Mouse (Mus musculus) liver, embryonic 12.5 days (tissue): ENCODE measurements around the gene Asl. TPM values are rescaled to one million over a fixed set of nuclear protein-coding genes. Genes with fewer than 3 reads are reported as not detected.

Source experiments
- ATAC-seq: fragments of 200-750 bp; cut with Nextera tagmentation; 2 replicates; pipeline ENCODE4 v1.8.0; 2017; ENCODE audit warnings: moderate number of reproducible peaks, mild to moderate bottlenecking, moderate library complexity
- H3K27ac ChIP-seq: fragments of 300-500 bp; sonication (generic); 2 replicates; pipeline ENCODE4 v1.5.1; 2016; ENCODE audit warnings: mild to moderate bottlenecking
- H3K27me3 ChIP-seq: fragments of 300-500 bp; sonication (generic); replicated peaks from 2 replicates; pipeline ENCODE4 v1.6.1; 2016; ENCODE audit warnings: mild to moderate bottlenecking, moderate library complexity
- H3K36me3 ChIP-seq: fragments of 300-500 bp; sonication (generic); 2 replicates; pipeline ENCODE4 v1.6.1; 2016; ENCODE audit warnings: mild to moderate bottlenecking, moderate library complexity
- H3K4me1 ChIP-seq: fragments of 300-500 bp; sonication (generic); 2 replicates; pipeline ENCODE4 v1.6.1; 2016
- H3K4me2 ChIP-seq: fragments of 300-500 bp; sonication (generic); 2 replicates; pipeline ENCODE4 v1.6.1; 2016; ENCODE audit warnings: mild to moderate bottlenecking, moderate library complexity
- H3K4me3 ChIP-seq: fragments of 300-500 bp; sonication (generic); 2 replicates; pipeline ENCODE4 v1.5.1; 2016; ENCODE audit warnings: mild to moderate bottlenecking, moderate library complexity
- H3K9ac ChIP-seq: fragments of 300-500 bp; sonication (generic); 2 replicates; pipeline ENCODE4 v1.6.1; 2016; ENCODE audit warnings: mild to moderate bottlenecking, moderate library complexity
- H3K9me3 ChIP-seq: fragments of 300-500 bp; sonication (generic); replicated peaks from 2 replicates; pipeline ENCODE4 v1.6.1; 2016; ENCODE audit warnings: mild to moderate bottlenecking, moderate library complexity
- WGBS: fragments of 180-500 bp; shearing (Covaris S2); methylation state at CpG from one replicate; pipeline ENCODE4 v1.1.7; 2016; ENCODE audit not compliant: insufficient replicate concordance; 5-methylcytosine and 5-hydroxymethylcytosine counted together
- polyA plus RNA-seq: library from polyadenylated mRNA; unstranded; fragments of >200 nt; fragmentation: Nextera tagmentation; extraction: Ambion mirVana; gene quantifications from 2 replicates; pipeline ENCODE4 v1.2.1, GENCODE M21; 2016

The Asl gene
- polyA plus RNA-seq, 1 experiment from 2014 or later, result 41.1 TPM

GRCm38 (mm10) chr5:129974354-129974753, 54.7 kb downstream of the Asl start:
- H3K36me3 ChIP-seq, result peaks cover 42% of the 10 kb centered on the region
- H3K9me3 ChIP-seq, result no peaks in the 10 kb centered on the region
- H3K9ac ChIP-seq, result peak overlapping the region; percentile 60
- no peak overlapping the region for H3K4me3 ChIP-seq
- ATAC-seq, result peak; percentile 8; the same call in 1 of the 2 replicates
- peaks cover 89% of the 10 kb centered on the region for H3K4me1 ChIP-seq
- no peaks in the 10 kb centered on the region for H3K27me3 ChIP-seq
- 56% methylated on average over 4 of the region's 4 CpGs for WGBS
- H3K4me2 ChIP-seq, result peak overlapping the region; percentile 32
- H3K27ac ChIP-seq, result peak overlapping the region; percentile 95

GRCm38 (mm10) chr5:129971491-129971890, 57.6 kb downstream of the Asl start:
- H3K9me3 ChIP-seq, result no peaks in the 10 kb centered on the region
- ATAC-seq, result no peak
- no peak overlapping the region for H3K4me2 ChIP-seq
- H3K27ac ChIP-seq, result peak overlapping the region; percentile 57
- H3K27me3 ChIP-seq, result no peaks in the 10 kb centered on the region
- H3K9ac ChIP-seq, result no peak overlapping the region
- peaks cover 78% of the 10 kb centered on the region for H3K4me1 ChIP-seq
- peaks cover 39% of the 10 kb centered on the region for H3K36me3 ChIP-seq
- WGBS, result 84% methylated on average over 4 of the region's 4 CpGs
- H3K4me3 ChIP-seq, result no peak overlapping the region

- Histone ChIP-seq H3K27me3 (no peaks in the 10 kb centered on the region), H3K9ac (no peak overlapping the region), H3K27ac (0 out of 2 replicates have a peak overlapping the region, but pooled peaks have one; percentile 39), H3K9me3 (no peaks in the 10 kb centered on the region), H3K4me3 (no peak overlapping the region), H3K4me2 (no peak overlapping the region), H3K4me1 (peaks cover 57% of the 10 kb centered on the region), H3K36me3 (peaks cover 27% of the 10 kb centered on the region)
- 78% methylated on average over 7 of the region's 7 CpGs for WGBS
- no peak for ATAC-seq
Observed at GRCm38 (mm10) chr5:129968417-129968816, 60.6 kb downstream of the Asl start.

GRCm38 (mm10) chr5:129966448-129966847, 62.6 kb downstream of the Asl start:
- Histone ChIP-seq H3K9me3 (no peaks in the 10 kb centered on the region), H3K4me3 (no peak overlapping the region), H3K36me3 (peaks cover 13% of the 10 kb centered on the region), H3K4me2 (no peak overlapping the region), H3K27ac (no peak overlapping the region), H3K9ac (no peak overlapping the region), H3K27me3 (no peaks in the 10 kb centered on the region), H3K4me1 (peaks cover 44% of the 10 kb centered on the region)
- ATAC-seq, result no peak
- 93% methylated on average over 3 of the region's 3 CpGs for WGBS

GRCm38 (mm10) chr5:129963224-129963623, 65.8 kb downstream of the Asl start:
- no peak for ATAC-seq

More at GRCm38 (mm10) chr5:129963224-129963623, 65.8 kb downstream of the Asl start:
- no peak overlapping the region for H3K27ac ChIP-seq
- H3K36me3 ChIP-seq, result peaks cover 27% of the 10 kb centered on the region
- peaks cover 31% of the 10 kb centered on the region; the same call in 1 of the 2 replicates for H3K4me1 ChIP-seq
- H3K4me3 ChIP-seq, result no peak overlapping the region
- WGBS, result 87% methylated on average over 4 of the region's 4 CpGs
- no peaks in the 10 kb centered on the region for H3K9me3 ChIP-seq
- H3K9ac ChIP-seq, result no peak overlapping the region
- H3K27me3 ChIP-seq, result no peaks in the 10 kb centered on the region
- H3K4me2 ChIP-seq, result no peak overlapping the region

Other genes with a start within 250 kb of the Asl start
- 88.0 and 88.7 TPM in 2 replicates for gene Psph, start 241.8 kb downstream of the Asl start, polyA plus RNA-seq
- 34.1 and 36.2 TPM in 2 replicates for gene Sumf2, start 182.3 kb downstream of the Asl start, polyA plus RNA-seq
- gene Chchd2, start 141.8 kb downstream of the Asl start, polyA plus RNA-seq, result 607 and 628 TPM in 2 replicates
- 1.7 and 1.8 TPM in 2 replicates for gene Zbed5, start 133.5 kb downstream of the Asl start, polyA plus RNA-seq
- gene Phkg1, start 130.7 kb downstream of the Asl start, polyA plus RNA-seq, result 0.23 TPM in 2 replicates
- 0.87 and 0.92 TPM in 2 replicates for gene Nupr1l, start 120.7 kb downstream of the Asl start, polyA plus RNA-seq
- gene Vkorc1l1, start 87.3 kb downstream of the Asl start, polyA plus RNA-seq, result 29.8 and 31.2 TPM in 2 replicates
- 44.8 and 49.1 TPM in 2 replicates for gene Gusb, start 26.2 kb downstream of the Asl start, polyA plus RNA-seq
- 33.9 and 34.7 TPM in 2 replicates for gene Crcp, start within 50 bp of the Asl start, polyA plus RNA-seq
- 37.1 and 37.2 TPM in 2 replicates for gene Tpst1, start 44.1 kb upstream of the Asl start, polyA plus RNA-seq
- gene Kctd7, start 115.6 kb upstream of the Asl start, polyA plus RNA-seq, result 7.8 and 8.0 TPM in 2 replicates
- gene Rabgef1, start 142.6 kb upstream of the Asl start, polyA plus RNA-seq, result 31.9 and 34.5 TPM in 2 replicates
- gene Tmem248, start 187.8 kb upstream of the Asl start, polyA plus RNA-seq, result 45.4 and 46.4 TPM in 2 replicates
- 64.5 and 68.1 TPM in 2 replicates for gene Sbds, start 226.3 kb upstream of the Asl start, polyA plus RNA-seq
- gene Tyw1, start 226.4 kb upstream of the Asl start, polyA plus RNA-seq, result 21.2 and 21.6 TPM in 2 replicates